Mouse (Mus musculus): ENCODE results near the gene P3h3.
A peak's percentile ranks its signal among the peaks of the same experiment; 100 is the strongest.
"Not testable (repeated sequence)": the region's sequence is repeated elsewhere in the genome, so short reads cannot be mapped to it uniquely, and the experiment has no call there.

Gene P3h3

GRCm38 (mm10) chr6:124809775-124810538, 47.6 kb downstream of the P3h3 start:
- no peak for DNase-seq (ENCODE audit: low spot score in 2 of 2)

- DNase-seq (ENCODE audit: low spot score in 2 of 2), result peak; percentile 70 to 76
Observed at GRCm38 (mm10) chr6:124809052-124809774, 48.3 kb downstream of the P3h3 start.

- peak; percentile 41 to 58 for DNase-seq (ENCODE audit: low spot score in 2 of 2)
Observed at GRCm38 (mm10) chr6:124808358-124809012, 49.1 kb downstream of the P3h3 start, which contains the start of gene Spsb2. TSS of gene Spsb2 (plus strand) at chr6:124808661.

GRCm38 (mm10) chr6:124807986-124808357, 49.6 kb downstream of the P3h3 start:
- no peak for DNase-seq (ENCODE audit: low spot score in 2 of 2)

- DNase-seq (ENCODE audit: low spot score in 2 of 2), result no peak
Observed at GRCm38 (mm10) chr6:124807366-124807765, 50.2 kb downstream of the P3h3 start.

- no peak for DNase-seq (ENCODE audit: low spot score in 2 of 2)
Observed at GRCm38 (mm10) chr6:124806446-124807140, 51.0 kb downstream of the P3h3 start.

- peak; percentile 54 to 71 for DNase-seq (ENCODE audit: low spot score in 2 of 2)
Observed at GRCm38 (mm10) chr6:124805341-124806321, 51.9 kb downstream of the P3h3 start.

- no peak for DNase-seq (ENCODE audit: low spot score in 2 of 2)
Observed at GRCm38 (mm10) chr6:124804341-124804740, 53.2 kb downstream of the P3h3 start.

- DNase-seq (ENCODE audit: low spot score in 2 of 2), result not testable (repeated sequence)
Observed at GRCm38 (mm10) chr6:124803691-124804090, 53.9 kb downstream of the P3h3 start.

GRCm38 (mm10) chr6:124803061-124803460, 54.5 kb downstream of the P3h3 start:
- DNase-seq (ENCODE audit: low spot score in 2 of 2), result no peak

GRCm38 (mm10) chr6:124802400-124802799, 55.2 kb downstream of the P3h3 start:
- DNase-seq (ENCODE audit: low spot score in 2 of 2), result not testable (repeated sequence)

- DNase-seq (ENCODE audit: low spot score in 2 of 2), result no peak
Observed at GRCm38 (mm10) chr6:124796200-124796599, 61.4 kb downstream of the P3h3 start.

GRCm38 (mm10) chr6:124795781-124796180, 61.8 kb downstream of the P3h3 start:
- no peak for DNase-seq (ENCODE audit: low spot score in 2 of 2)

GRCm38 (mm10) chr6:124791911-124792310, 65.6 kb downstream of the P3h3 start:
- DNase-seq (ENCODE audit: low spot score in 2 of 2), result no peak
